Mouse (Mus musculus) olfactory bulb, adult 2 months (tissue): Measurements from ENCODE around the gene Dis3l2.

ENCODE experiments used
- CTCF ChIP-seq: fragments of 200-500 bp; IDR thresholded peaks from 2 replicates; pipeline ENCODE4 v1.5.1; 2012; ENCODE audit warnings: low read depth, mild to moderate bottlenecking, low read length, moderate library complexity; ENCODE audit not compliant: insufficient read depth
- POLR2A ChIP-seq: fragments of 200-500 bp; IDR thresholded peaks from 2 replicates; pipeline ENCODE4 v1.6.1; 2012; ENCODE audit warnings: mild to moderate bottlenecking, low read depth, low read length, moderate library complexity; ENCODE audit not compliant: insufficient read depth

GRCm38 (mm10) chr1:87006425-87006824, 302.8 kb downstream of the Dis3l2 start:
- TF ChIP-seq CTCF: no peak
- TF ChIP-seq POLR2A: no peak
